Comparison of ENCODE assay signal across 9 mouse cellular contexts in genomic region chr11:69836703-69837576, GRCm38 (mm10). TPM values are rescaled to one million over a fixed set of nuclear protein-coding genes. Genes with fewer than 3 reads are reported as not detected.
DNase-seq lines count a peak whose midpoint lies in the region; ATAC-seq and TF ChIP-seq lines count a peak whose summit lies in the region.
"Had no signal": no experiment of that assay in that cellular context is flagged by ENCODE, and none has a peak within 500 bp of the region (broad histone marks: within the 10 kb centered on the region; RNA-seq: fewer than 3 reads in every experiment).

No protein-coding gene starts in this region.

- H3K9ac ChIP-seq in lung, embryonic 15.5 days = peak overlapping the region; percentile 82

- peaks cover 9% of the 10 kb centered on the region for H3K36me3 ChIP-seq in G1E (replicated peaks)
- peaks cover 21% of the 10 kb centered on the region for H3K36me3 ChIP-seq in embryonic facial prominence, embryonic 10.5 days (replicated peaks)
- peaks cover 7% of the 10 kb centered on the region for H3K36me3 ChIP-seq in heart, embryonic 10.5 days
- peaks cover 13% of the 10 kb centered on the region; the same call in 1 of the 2 replicates for H3K36me3 ChIP-seq in lung, embryonic 15.5 days
- no peaks in the 10 kb centered on the region for H3K36me3 ChIP-seq in splenic B cell, adult 2 months (ENCODE audit: control insufficient read depth, insufficient read depth, low read length, poor library complexity, severe bottlenecking)

- peak; percentile 37 for DNase-seq in CD4-positive, CD25-positive, alpha-beta regulatory T cell, adult 2 months (ENCODE audit: low read depth, low spot score)
- DNase-seq in G1E (ENCODE audit: low spot score) = no peak
- DNase-seq in embryonic facial prominence, embryonic 10.5 days (ENCODE audit: low spot score) = peak; percentile 73
- DNase-seq in heart, embryonic 10.5 days (ENCODE audit: low spot score) = no peak
- peak; percentile 55 for DNase-seq in kidney, postnatal 14 days
- peak; percentile 18 for DNase-seq in splenic B cell, adult 2 months (ENCODE audit: low read depth, low spot score)

- ATAC-seq in CD4-positive, CD25-positive, alpha-beta regulatory T cell, adult 4 months = no peak
- ATAC-seq in G1E (ENCODE audit: extremely low read depth, insufficient number of reproducible peaks, low FRiP score, poor library complexity, severe bottlenecking) = no peak
- ATAC-seq in lung, embryonic 15.5 days (ENCODE audit: borderline replicate concordance, extremely low read depth, low FRiP score, low TSS enrichment) = no peak

- H3K4me3 ChIP-seq in G1E (ENCODE audit: low read depth, low read length) = peak overlapping the region; percentile 81
- H3K4me3 ChIP-seq in embryonic facial prominence, embryonic 10.5 days = peak overlapping the region; percentile 88
- H3K4me3 ChIP-seq in heart, embryonic 10.5 days = peak overlapping the region; percentile 69
- peak overlapping the region; percentile 71 for H3K4me3 ChIP-seq in lung, embryonic 15.5 days

- TF ChIP-seq CTCF in G1E (IDR thresholded peaks at IDR 0.05; ENCODE audit: low read depth, low read length) = no peak

- H3K4me1 ChIP-seq in G1E (ENCODE audit: insufficient read depth, low read depth, low read length) = peaks cover 60% of the 10 kb centered on the region
- H3K4me1 ChIP-seq in embryonic facial prominence, embryonic 10.5 days = peaks cover 58% of the 10 kb centered on the region
- H3K4me1 ChIP-seq in heart, embryonic 10.5 days = peaks cover 54% of the 10 kb centered on the region
- H3K4me1 ChIP-seq in lung, embryonic 15.5 days = peaks cover 43% of the 10 kb centered on the region

- H3K27ac ChIP-seq in embryonic facial prominence, embryonic 10.5 days (replicated peaks) = peak overlapping the region; percentile 90
- H3K27ac ChIP-seq in heart, embryonic 10.5 days = peak overlapping the region; percentile 93
- H3K27ac ChIP-seq in lung, embryonic 15.5 days = peak overlapping the region; percentile 90

- peak overlapping the region; percentile 98 for H3K4me2 ChIP-seq in lung, embryonic 15.5 days

- H3K27me3 ChIP-seq in G1E (ENCODE audit: insufficient read depth, low read length) = peaks cover 45% of the 10 kb centered on the region
- peaks cover 49% of the 10 kb centered on the region for H3K27me3 ChIP-seq in embryonic facial prominence, embryonic 10.5 days (replicated peaks; ENCODE audit: low read depth, poor library complexity, severe bottlenecking)
- H3K27me3 ChIP-seq in heart, embryonic 10.5 days (ENCODE audit: insufficient read depth, poor library complexity, severe bottlenecking) = peaks cover 49% of the 10 kb centered on the region
- H3K27me3 ChIP-seq in lung, embryonic 15.5 days = peaks cover 20% of the 10 kb centered on the region
- H3K27me3 ChIP-seq in splenic B cell, adult 2 months (ENCODE audit: control insufficient read depth, insufficient read depth, low read length, poor library complexity, severe bottlenecking) = no peaks in the 10 kb centered on the region

- 1% methylated on average over 51 of the region's 52 CpGs for WGBS in embryonic facial prominence, embryonic 10.5 days
- under 1% methylated on average over 39 of the region's 52 CpGs for WGBS in heart, embryonic 10.5 days
- WGBS in lung, embryonic 15.5 days = under 1% methylated on average over 41 of the region's 52 CpGs

- H3K9me3 ChIP-seq in G1E (replicated peaks) = no peaks in the 10 kb centered on the region
- no peaks in the 10 kb centered on the region for H3K9me3 ChIP-seq in embryonic facial prominence, embryonic 10.5 days
- no peaks in the 10 kb centered on the region for H3K9me3 ChIP-seq in heart, embryonic 10.5 days
- H3K9me3 ChIP-seq in lung, embryonic 15.5 days = no peaks in the 10 kb centered on the region

RNA-seq across cellular contexts. Expression of gene Nlgn2, which starts 0.6 kb away (rescaled TPM):
- polyA plus RNA-seq in CD4-positive, CD25-positive, alpha-beta regulatory T cell, adult 4 months (2017; shearing (Covaris generic)) = 1 to 10 TPM; 1.1 to 1.2 TPM
- total RNA-seq in G1E (2014; fragmentation: Nextera tagmentation) (3.0 and 6.8 TPM in 2 replicates), G1E (2017) (0.93 and 1.5 TPM in 2 replicates)
- polyA plus RNA-seq in G1E (2012) = 3.1 and 3.5 TPM in 2 replicates
- 4.7 and 5.4 TPM in 2 replicates for polyA plus RNA-seq in embryonic facial prominence, embryonic 10.5 days (2016; fragmentation: Nextera tagmentation; extraction: Ambion mirVana)
- 1.3 and 3.7 TPM in 2 replicates for polyA plus RNA-seq in heart, embryonic 10.5 days (2016; fragmentation: Nextera tagmentation; extraction: Ambion mirVana)
- 5.5 and 6.5 TPM in 2 replicates for polyA plus RNA-seq in lung, embryonic 15.5 days (2015; fragmentation: Nextera tagmentation; extraction: Ambion mirVana)

RNA-seq across cellular contexts. Expression of gene Tmem256, which starts 1.4 kb away (rescaled TPM):
- 100 to 1,000 TPM in 1 of 2 experiments, 10 to 100 TPM in 1; 93.2 to 114 TPM for polyA plus RNA-seq in CD4-positive, CD25-positive, alpha-beta regulatory T cell, adult 4 months (2017; shearing (Covaris generic))
- total RNA-seq in G1E (2014; fragmentation: Nextera tagmentation) = 116 and 202 TPM in 2 replicates
- 409 and 434 TPM in 2 replicates for total RNA-seq in G1E (2017)
- 513 and 777 TPM in 2 replicates for polyA plus RNA-seq in G1E (2012)
- 321 and 340 TPM in 2 replicates for polyA plus RNA-seq in embryonic facial prominence, embryonic 10.5 days (2016; fragmentation: Nextera tagmentation; extraction: Ambion mirVana)
- polyA plus RNA-seq in heart, embryonic 10.5 days (2016; fragmentation: Nextera tagmentation; extraction: Ambion mirVana) = 294 and 327 TPM in 2 replicates
- polyA plus RNA-seq in lung, embryonic 15.5 days (2015; fragmentation: Nextera tagmentation; extraction: Ambion mirVana) = 434 and 473 TPM in 2 replicates

RNA-seq across cellular contexts. Expression of gene Plscr3, which starts 9.2 kb away (rescaled TPM):
- polyA plus RNA-seq in CD4-positive, CD25-positive, alpha-beta regulatory T cell, adult 4 months (2017; shearing (Covaris generic)) = 10 to 100 TPM; 22.4 to 33.5 TPM
- total RNA-seq in G1E (2014; fragmentation: Nextera tagmentation) (26.2 and 32.3 TPM in 2 replicates), G1E (2017) (9.3 and 12.1 TPM in 2 replicates)
- 54.2 and 61.1 TPM in 2 replicates for polyA plus RNA-seq in G1E (2012)
- 106 and 111 TPM in 2 replicates for polyA plus RNA-seq in embryonic facial prominence, embryonic 10.5 days (2016; fragmentation: Nextera tagmentation; extraction: Ambion mirVana)
- 72.7 and 74.5 TPM in 2 replicates for polyA plus RNA-seq in heart, embryonic 10.5 days (2016; fragmentation: Nextera tagmentation; extraction: Ambion mirVana)
- 110 and 119 TPM in 2 replicates for polyA plus RNA-seq in lung, embryonic 15.5 days (2015; fragmentation: Nextera tagmentation; extraction: Ambion mirVana)

RNA-seq across cellular contexts. Expression of gene Spem1, which starts 15.0 kb away (rescaled TPM):
- polyA plus RNA-seq in CD4-positive, CD25-positive, alpha-beta regulatory T cell, adult 4 months (2017; shearing (Covaris generic)) = under 1 TPM in 1 of 2 experiments, not detected in 1; 0.42 TPM
- not detected in 2 replicates for total RNA-seq in G1E (2014; fragmentation: Nextera tagmentation)
- total RNA-seq in G1E (2017) = 0.11 TPM in 1 of 2 replicates, not detected in the other
- polyA plus RNA-seq in G1E (2012) = not detected in 2 replicates
- 0.14 TPM in 1 of 2 replicates, not detected in the other for polyA plus RNA-seq in embryonic facial prominence, embryonic 10.5 days (2016; fragmentation: Nextera tagmentation; extraction: Ambion mirVana)
- not detected in 2 replicates for polyA plus RNA-seq in heart, embryonic 10.5 days (2016; fragmentation: Nextera tagmentation; extraction: Ambion mirVana)
- not detected in 2 replicates for polyA plus RNA-seq in lung, embryonic 15.5 days (2015; fragmentation: Nextera tagmentation; extraction: Ambion mirVana)

RNA-seq across cellular contexts. Expression of gene Spem2, which starts 18.7 kb away (rescaled TPM):
- not detected for polyA plus RNA-seq in CD4-positive, CD25-positive, alpha-beta regulatory T cell, adult 4 months (2017; shearing (Covaris generic))
- total RNA-seq in G1E (2014; fragmentation: Nextera tagmentation) = not detected in 2 replicates
- not detected in 2 replicates for total RNA-seq in G1E (2017)
- not detected in 2 replicates for polyA plus RNA-seq in G1E (2012)
- polyA plus RNA-seq in embryonic facial prominence, embryonic 10.5 days (2016; fragmentation: Nextera tagmentation; extraction: Ambion mirVana) = not detected in 2 replicates
- polyA plus RNA-seq in heart, embryonic 10.5 days (2016; fragmentation: Nextera tagmentation; extraction: Ambion mirVana) = 0.08 TPM in 1 of 2 replicates, not detected in the other
- not detected in 2 replicates for polyA plus RNA-seq in lung, embryonic 15.5 days (2015; fragmentation: Nextera tagmentation; extraction: Ambion mirVana)
- polyA plus RNA-seq: large intestine, adult 2 months had no signal

Comparison
In these comparisons a context has a peak if more than half of its experiments do, and no peak if none do; other contexts are left out.
1. DNase-seq: peak in CD4-positive, CD25-positive, alpha-beta regulatory T cell, adult 2 months (single experiment), embryonic facial prominence, embryonic 10.5 days (single experiment), kidney, postnatal 14 days (single experiment) and splenic B cell, adult 2 months (single experiment); none in G1E (single experiment) and heart, embryonic 10.5 days (single experiment).
2. Peak in every context shown above with its lines, with median percentiles within 50 percentile points of each other: H3K4me3 ChIP-seq and H3K27ac ChIP-seq.